Mouse (Mus musculus) right cerebral cortex, adult 2 months (tissue): ENCODE data around the gene Csde1.

Experiments used
- DNase-seq, 2 experiments: peaks; one replicate each; pipeline ENCODE4 v3.0.0; 2021 to 2022; ENCODE audit warnings: low spot score in 2 of 2

Csde1 gene

DNA sequence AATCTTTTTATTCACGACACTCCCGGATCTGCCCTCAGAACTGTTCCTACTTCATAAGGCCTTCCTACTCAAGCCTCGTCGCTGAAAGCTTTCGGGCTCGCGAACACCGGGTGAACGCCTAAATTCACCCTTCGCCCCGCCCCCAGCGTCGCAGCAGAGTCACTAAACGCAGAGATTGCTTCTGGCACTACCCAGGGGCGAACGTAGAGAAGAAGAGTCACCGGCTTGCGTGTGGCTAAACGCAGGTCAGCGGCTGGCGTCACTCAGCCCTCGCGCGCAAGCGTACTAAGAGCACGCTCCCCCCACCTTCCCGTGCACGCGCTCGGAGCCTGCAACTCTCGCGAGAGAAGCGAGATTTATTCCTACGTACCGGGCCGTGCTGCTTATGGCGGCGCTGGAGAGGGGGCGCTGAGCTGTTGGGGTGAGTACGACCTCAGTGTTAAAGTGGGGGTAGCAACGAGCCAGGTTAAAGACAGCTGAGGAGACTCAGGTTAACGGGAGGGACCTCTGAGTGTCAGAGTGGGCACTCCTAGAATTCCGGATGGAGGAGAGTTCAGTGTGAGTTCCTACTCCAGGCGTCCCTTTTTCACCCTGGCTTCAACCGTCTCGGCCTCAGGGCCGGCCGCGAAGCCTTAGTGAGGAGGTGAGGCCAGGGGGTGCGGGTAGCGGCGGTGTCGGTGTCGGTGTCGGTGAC lies at the start of gene Csde1:
Gene Csde1, plus strand, starts transcription at position 178 of the 694 bp plus-strand sequence.
- DNase-seq, result peak; percentile 97 to 98

GRCm38 (mm10) chr3:102970508-102970907 lies 49.7 kb upstream of the Csde1 start:
- no peak for DNase-seq

DNA sequence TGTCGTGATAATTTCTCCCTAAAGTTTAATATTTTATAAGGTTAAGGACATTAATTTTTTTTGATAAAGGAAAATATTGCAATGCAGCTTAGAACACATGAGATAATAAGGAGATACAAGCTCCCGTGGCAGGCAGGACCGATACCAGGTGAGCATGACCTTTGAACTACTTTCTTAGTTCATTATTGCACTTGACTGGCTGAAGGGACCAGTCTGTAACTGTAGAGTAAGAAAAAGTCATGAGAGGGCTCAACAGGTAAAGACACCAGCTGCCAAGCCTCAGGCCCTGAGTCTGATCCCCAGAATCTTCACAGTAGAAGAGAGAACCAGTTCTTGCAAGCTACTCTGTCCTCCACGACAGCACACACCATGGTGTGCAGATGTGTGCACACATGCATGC lies 43.3 kb upstream of the Csde1 start:
- no peak for DNase-seq

- no peak for DNase-seq
These were observed 40.5 kb upstream of the Csde1 start for GRCm38 (mm10) chr3:102979550-102980348.

GRCm38 (mm10) chr3:102980349-102980736 lies 39.9 kb upstream of the Csde1 start:
- no peak for DNase-seq

GRCm38 (mm10) chr3:102991041-102991440 lies 29.2 kb upstream of the Csde1 start:
- no peak for DNase-seq

- DNase-seq, result peak; percentile 27 to 42
These were observed 27.3 kb upstream of the Csde1 start for GRCm38 (mm10) chr3:102992936-102993335.

DNA sequence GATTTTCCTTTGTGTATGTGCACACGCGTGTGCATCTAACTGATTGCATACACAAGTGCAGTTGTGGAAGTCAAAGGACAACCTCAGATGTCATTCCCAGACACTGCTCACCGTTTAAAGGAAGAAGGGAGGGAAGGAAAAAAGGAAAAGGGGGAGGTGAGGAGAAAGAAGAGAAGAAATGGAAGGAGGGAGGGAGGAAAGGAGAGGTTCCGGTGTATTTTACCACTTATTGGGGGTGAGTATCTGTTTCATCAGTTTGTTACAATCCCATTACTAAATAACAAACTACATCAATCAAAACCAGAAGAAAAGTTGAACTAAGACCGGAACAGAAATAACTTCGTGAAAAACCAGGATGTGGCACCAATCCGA lies 25.0 kb upstream of the Csde1 start:
- no peak for DNase-seq

DNA sequence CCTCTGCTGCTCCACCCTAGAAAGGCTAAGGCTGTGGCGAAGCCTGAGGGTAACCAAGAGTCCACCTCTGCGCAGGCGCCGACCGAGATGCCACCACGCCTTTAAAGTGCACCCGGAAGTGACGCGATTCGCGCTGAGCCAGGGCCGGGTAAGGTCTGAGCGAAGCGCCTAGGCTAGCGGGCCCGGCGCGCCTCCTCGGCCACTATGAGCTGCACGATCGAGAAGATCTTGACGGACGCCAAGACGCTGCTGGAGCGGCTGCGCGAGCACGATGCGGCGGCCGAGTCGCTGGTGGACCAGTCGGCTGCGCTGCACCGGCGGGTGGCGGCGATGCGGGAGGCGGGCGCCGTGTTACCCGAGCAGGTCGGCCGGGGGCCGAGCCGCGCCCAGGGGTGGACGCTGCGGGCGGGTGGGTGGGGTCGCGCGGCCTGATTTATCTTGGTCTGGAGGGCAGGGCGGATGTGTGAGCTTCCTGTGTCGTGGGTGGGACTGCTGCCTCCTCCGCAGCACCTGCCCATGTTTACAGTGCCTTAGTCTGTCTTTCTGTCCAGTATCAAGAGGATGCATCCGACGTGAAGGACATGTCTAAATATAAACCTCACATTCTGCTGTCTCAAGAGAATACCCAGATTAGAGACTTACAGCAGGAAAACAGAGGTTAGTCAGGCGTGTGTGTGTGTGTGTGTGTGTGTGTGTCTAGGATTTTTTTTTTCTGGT lies 24.5 kb upstream of the Csde1 start, which contains the start of gene Sike1:
Gene Sike1, plus strand, starts transcription at position 104 of the 717 bp plus-strand sequence.
- peak; percentile 95 to 96 for DNase-seq

DNA sequence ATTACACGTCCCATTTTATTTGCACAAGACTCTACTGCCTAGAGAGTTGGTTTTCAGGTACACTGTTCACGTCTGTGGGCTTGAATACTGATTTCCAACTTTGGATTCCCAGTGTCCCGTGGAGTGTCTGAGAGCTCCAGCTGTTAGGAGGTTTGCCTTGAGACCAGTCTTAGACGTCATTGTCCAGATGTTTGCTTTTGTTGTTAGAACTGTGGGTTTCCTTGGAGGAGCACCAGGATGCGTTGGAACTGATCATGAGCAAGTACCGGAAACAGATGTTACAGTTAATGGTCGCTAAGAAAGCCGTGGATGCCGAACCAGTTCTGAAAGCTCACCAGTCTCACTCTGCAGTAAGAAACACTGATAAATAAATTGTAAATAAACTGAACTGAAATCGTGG lies 23.2 kb upstream of the Csde1 start:
- no peak for DNase-seq

GRCm38 (mm10) chr3:102997591-102997990 lies 22.6 kb upstream of the Csde1 start:
- DNase-seq, result no peak

GRCm38 (mm10) chr3:103001595-103001994 lies 18.6 kb upstream of the Csde1 start:
- DNase-seq, result no peak

DNA sequence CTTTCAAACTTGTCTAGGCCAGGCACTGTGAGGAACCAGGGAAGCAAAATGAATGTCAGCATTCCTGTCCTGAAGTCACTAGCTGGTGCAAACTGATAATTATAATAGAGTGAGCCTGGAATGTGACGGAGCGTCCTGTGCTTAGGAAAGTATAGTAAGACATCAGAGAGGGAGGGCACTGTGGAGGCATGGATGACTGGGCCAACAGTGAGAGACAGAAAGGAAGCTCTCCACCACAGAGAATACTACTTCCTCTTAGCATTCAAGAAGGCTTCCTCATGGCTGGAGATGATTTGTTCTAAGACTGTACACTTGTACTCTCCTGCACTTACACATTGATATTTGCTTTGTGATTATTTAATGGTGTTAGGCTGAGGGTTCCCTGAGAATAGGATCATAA lies 2.9 kb upstream of the Csde1 start:
- no peak for DNase-seq

DNA sequence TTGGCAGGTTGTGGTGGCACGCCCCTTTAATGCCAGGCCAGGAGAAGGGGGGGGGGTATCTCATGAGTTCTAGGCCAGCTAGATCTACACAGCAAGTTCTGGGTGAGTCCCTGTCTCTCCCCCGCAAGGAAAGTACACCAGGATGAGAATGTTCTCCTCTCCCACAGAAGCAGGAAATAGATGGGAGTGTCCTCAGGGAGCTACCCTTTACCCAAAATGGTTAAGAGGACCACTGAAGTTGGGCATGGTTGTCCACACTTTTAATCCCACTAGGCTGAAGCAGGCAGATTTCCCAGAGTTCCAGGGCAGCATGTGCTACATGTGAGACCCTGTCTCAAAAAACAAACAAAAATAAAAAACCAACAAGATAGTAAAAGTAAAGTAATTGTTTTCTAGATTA lies 764 bp upstream of the Csde1 start:
- no peak for DNase-seq

GRCm38 (mm10) chr3:103020943-103021638 lies 865 bp downstream of the Csde1 start:
- peak; percentile 88 to 90 for DNase-seq

- no peak for DNase-seq
These were observed 5.9 kb downstream of the Csde1 start for GRCm38 (mm10) chr3:103026174-103026573.

DNA sequence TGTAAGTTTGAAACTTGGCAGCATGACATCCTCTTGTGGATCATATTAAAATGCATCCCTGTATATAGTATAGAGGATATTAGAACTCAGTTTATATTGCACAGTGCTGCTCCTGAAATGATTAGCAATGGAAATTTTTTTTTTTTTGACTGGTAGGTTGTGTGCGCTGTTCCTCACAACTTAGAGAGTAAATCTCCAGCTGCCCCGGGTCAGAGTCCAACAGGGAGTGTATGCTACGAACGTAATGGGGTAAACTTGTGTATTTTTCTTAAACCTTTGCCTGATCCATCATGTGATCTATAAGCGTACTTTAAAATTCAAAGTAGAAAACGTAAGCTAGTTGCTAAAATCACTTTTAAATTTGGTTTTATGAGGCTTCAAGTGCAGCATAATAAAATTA lies 20.1 kb downstream of the Csde1 start:
- no peak for DNase-seq

DNA sequence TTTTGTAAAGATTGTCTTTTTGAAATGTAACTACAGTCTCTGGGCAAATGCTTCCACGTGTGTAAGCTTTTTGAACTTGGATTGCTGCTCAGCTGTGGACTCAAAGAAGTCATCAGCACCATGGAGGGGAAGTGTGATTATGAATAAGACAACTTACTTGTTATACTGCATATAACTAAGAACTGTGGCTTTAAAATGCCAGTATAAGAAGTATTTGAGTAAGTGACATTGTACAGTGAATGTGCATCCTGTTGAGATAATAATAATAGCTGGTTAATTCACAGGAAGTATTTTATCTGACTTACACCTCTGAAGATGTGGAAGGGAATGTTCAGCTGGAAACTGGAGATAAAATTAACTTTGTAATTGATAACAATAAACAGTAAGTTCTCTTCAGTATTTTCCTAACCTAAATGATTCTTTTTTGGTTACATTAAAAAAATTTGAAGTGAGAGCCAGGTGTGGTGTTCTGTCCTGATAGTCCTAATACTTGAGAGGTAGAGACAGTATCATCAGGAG lies 20.7 kb downstream of the Csde1 start:
- DNase-seq, result no peak

DNA sequence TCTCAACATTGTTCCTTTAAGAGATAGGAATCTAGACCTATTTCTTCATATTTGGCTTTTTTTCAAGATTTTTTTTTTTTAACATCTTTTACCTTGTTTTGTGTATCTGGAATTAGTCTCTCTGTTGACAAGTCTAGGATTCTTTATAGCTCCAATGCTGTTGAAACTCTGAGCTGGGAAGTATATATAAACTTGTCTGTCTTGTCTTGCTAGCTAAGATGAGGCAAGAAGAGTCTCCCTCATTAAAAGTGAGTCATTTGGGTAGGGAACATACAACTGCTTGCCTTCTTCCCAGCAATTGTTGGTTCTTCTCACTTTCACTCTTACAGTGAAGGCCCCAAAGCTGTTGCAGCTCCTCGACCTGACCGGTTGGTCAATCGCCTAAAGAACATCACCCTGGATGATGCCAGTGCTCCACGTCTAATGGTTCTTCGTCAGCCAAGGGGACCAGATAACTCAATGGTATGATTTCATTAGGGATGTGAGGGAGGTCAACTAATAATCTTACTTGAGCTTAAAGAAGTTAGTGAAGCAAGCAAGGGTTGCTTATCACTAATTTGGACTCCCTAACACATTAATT lies 35.9 kb downstream of the Csde1 start:
- no peak for DNase-seq

DNA sequence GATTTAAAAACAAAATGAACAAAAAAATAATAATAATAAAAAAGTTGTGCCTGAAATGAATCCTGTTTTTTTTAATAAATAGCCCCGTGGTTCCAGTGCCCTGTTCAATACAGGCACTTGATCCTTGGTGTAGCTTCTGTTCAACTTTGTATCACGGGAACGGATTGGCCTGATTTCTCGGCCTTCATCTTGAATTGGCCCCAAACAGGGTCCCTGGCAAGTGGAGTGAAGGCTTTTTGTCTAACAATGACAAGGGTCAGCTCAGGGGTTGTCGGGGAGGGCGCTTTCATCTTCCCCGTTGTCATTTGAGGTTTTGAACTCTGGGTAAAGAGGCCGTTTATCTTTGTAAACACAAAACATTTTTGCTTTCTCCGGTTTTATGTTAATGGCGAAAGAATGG lies 37.5 kb downstream of the Csde1 start:
- DNase-seq, result peak; percentile 13 to 17
